Mouse (Mus musculus): ENCODE data around the gene Fgfr4.
A peak's percentile ranks its signal among the peaks of the same experiment; 100 is the strongest.
"Not testable (repeated sequence)": the region's sequence is repeated elsewhere in the genome, so short reads cannot be mapped to it uniquely, and the experiment has no call there.

Fgfr4 gene

DNA sequence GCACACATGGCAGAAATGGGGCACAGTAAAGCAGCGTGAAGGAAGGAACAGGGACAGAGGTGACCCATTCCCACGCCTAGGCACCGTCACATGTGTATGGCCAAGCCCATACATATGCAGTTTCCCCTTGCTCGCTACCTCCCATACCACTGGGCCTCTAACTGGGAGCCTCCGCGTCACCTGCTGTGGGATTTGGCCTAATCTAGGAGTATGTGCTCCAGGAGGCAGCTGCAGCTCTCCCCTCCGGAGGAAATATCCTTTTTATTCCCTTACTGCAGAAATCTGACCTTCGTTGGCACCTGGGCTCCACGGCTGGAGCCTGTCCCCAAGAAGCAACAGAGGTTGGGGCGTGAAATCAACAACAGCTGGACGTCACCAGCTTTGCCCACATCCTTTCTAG, 21.9 kb downstream of the Fgfr4 start:
- DNase-seq, result no peak

DNA sequence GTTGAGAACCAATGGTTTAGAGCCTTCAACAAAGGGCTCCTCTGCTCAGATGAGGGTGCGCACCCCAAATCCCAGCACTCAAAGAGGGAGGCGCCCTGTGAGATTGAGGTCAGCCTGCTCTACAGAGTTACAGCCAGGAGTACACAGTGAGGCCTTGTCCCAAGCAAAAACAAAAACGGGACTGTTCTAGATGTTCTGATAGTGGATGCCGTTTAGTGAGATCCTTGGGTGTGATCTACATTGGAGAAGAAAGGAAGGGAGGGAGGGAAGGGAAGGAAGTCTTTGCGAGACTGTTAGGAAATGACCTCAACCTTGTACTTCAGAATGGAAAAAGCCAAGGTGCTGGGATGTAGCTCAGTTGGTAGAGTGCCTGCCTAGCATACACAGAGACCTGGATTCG, 23.8 kb downstream of the Fgfr4 start:
- DNase-seq, result no peak

DNA sequence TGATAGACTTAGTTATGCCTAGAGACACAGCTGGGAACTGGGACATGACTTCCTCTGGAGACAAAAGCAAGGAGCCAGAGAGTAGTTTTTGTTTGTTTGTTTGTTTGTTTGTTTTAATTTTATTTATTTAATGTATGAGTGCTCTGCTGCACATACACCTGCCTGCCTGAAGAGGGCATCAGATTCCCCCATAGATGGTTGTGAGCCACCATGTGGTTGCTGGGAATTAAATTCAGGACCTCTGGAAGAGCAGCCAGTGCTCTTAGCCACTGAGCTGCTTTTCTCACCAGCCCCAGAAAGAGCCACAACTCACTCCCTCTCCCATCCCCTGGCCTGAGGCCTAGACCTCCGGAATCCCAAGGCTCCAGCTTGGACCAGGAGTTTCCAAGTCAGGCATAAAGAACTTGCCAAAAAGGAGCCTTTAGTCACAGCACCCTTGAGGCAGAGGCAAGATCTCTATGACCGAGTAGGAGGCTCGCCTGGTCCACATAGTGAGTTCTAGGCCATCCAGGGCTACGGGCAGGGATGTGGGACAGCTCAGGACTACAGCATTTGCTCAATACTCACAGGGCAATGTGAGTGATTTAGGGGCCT, 25.6 kb downstream of the Fgfr4 start:
- DNase-seq, result no peak

DNA sequence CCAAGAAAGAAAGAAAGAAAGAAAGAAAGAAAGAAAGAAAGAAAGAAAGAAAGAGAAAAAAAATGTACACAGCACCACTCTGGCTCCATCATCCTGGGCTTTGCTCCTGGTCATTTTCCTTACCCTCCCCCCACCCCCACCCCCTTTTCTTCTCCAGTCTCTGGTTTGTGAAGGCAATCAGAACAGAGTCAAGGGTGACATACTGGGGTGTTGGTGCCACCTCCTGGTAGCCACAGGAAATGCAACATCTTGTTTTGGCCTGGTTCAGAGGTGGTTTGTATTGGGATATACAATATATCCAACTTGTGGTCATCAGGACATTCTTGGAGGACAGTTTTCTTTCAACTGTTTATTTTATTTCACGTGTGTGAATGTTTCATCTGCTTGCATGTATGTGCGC, 26.1 kb downstream of the Fgfr4 start:
- peak; percentile 63 for DNase-seq

DNA sequence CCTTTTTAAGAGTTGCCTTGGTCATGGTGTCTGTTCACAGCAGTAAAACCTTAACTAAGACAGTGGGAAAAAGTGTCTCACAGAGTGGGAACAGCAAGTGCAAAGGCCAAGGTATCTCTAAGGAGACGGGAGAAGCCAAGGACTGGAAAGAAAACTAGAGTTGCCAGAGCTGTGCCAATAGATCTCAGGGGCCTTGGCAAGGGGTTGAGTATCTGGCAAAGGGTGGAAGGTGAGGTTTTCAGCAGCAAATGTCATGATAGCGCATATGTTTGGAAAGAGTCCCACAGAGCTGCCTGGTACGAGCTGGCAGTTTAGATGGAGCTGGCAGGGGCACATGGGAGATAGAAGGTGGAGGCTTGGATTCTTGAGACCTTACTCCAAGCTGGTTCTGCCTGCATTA, 27.2 kb downstream of the Fgfr4 start:
- DNase-seq, result peak; percentile 40

DNA sequence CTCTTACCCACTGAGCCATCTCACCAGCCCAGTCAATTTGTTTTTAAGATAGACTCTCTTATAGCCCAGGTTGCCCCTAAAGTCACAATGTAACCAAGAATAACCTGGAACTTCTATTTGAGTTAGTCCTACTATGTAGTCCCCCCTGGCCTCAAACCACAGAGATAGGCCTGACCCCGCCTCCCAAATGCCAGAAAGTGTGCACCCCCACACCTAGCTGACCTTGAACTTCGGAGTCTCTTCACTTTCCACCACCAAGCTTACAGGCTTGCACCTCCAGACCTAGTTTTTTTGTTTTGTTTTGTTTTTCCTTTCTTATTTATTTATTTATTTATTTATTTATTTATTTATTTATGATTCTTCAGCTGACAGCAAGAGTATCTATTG, 29.3 kb downstream of the Fgfr4 start:
- DNase-seq, result no peak

DNA sequence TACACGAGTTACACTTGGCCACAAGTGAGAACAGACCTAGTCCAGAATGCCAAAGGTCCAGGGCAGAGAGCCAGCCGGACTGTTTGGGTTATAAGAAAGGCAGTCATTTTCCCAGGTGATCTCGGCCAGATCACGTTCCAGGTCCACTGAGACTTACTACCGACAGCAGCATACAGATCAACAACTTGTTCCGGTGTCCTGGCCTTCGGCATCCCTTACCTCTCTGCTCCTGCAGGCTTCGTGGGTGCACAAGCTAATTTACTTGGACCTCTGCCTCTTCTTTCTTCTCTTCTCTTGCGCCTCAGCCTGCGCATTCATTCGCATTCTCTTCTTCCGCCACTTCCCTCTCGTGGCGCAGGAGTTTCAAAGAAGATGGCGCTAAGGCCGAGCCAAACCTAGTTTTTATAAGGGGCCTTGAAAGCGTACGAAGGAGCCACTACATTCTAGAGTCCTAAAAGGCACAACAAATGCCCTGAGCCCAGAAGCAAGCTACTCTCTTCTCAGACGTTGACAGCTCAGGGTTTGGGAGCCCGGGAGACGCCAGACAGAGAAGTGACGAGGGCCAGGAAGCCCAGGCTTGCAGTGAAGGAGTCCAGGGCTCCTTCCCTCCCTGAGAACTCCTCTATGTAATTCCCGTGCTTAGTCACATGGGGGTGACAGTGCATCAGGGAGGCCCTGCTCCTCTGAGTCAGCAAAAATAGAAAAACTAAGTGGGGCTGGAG, 29.9 kb downstream of the Fgfr4 start:
- DNase-seq, result peak; percentile 74

DNA sequence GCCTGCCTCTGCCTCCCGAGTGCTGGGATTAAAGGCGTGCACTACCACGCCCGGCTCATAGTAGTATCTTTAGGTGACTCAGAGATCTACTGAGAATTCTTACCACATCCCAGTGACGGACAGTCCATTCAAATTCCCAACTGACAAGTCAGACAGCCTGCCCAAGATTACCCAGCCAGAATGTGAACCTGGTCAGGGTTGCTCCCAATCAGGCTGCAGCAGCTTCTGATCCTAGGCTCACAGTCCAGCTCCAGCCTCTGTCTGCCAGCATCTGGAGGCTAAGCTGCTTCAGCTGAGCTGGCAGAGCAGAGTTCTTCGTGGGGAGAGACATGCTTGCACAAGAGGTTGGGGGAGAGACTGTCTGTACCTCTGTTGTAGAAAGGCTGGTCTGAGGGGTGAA, 30.9 kb downstream of the Fgfr4 start:
- DNase-seq, result no peak

DNA sequence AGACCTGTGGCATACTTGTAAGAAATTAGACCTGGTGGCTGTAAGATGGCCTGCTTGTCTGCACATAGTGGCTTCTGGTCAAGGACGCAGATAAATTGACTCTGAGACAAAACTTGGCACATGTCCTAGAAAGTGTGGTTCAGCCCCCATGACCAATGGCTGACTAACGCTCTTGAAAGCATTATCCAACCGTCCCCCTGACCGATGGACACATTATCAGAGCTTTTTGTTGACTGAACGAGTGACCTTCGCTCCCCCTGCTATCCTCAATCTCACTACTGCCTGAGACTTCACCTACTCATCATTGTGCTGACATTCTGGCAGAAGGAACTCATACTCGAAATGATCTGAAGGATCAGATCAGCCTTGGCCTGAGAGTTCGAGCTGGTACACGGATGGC, 34.6 kb downstream of the Fgfr4 start:
- not testable (repeated sequence) for DNase-seq

DNA sequence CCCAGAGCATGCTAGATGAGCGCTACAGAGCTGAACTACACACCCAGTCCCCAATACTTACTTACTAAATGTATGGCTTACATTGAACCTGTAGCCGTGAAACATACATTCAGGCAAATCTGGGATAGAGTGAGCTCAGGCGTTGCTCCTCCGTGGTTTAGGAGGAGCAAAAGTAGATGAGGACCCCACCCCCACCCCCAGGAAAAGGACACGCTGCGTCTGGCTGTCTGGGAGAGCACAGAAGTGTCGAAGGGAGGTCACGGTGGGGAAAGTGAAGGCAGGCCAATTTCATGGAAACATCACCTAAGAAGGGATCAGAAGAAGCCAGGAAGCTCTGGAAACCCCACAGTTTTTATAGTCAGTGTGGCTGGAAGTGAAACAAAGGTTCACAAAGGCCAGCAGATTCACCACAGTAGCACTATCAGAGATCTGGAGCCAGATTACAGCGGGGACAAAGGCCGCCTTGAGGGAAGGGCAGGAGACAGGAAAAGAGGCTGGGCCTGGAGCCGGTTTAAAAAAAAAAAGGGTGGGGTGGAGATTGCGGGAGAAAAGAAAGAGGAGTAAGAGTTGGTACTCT, 37.2 kb downstream of the Fgfr4 start:
- no peak for DNase-seq

DNA sequence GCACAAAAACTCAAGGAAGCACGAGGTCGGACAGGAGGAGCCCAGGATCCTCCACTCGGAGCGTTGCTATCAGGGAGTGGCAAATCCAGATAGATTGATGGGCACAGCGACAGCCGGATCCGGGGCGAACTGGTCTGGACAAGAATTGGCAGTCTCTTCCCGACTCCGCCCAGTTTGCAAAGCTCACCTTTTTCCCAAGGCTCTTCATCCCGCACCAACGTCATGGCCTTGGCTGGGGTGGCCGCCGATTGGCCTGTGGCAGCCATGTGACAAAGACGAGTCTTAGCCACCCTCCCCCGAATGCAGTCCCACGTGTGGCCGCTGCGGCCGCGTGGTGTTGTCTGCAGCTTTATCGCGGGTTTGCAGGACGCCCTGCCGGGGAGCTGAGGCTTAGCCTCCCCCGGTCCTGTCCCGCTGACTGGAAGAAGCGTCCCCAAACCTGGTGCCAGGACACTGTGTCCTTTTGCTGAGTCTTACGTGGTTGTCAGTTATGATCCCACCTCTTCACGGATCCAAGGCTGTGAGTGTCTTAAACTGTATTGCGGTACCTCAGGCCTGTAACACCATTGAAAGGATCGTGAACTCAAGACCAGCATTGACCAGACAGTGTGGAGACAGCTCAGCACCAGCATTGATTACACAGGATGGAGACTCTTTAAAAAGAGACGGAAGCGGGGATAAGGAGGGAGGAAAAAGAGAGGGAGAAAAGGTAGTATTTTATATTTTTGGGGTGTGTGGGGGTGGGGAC, 37.9 kb downstream of the Fgfr4 start:
- DNase-seq, result peak; percentile 97

DNA sequence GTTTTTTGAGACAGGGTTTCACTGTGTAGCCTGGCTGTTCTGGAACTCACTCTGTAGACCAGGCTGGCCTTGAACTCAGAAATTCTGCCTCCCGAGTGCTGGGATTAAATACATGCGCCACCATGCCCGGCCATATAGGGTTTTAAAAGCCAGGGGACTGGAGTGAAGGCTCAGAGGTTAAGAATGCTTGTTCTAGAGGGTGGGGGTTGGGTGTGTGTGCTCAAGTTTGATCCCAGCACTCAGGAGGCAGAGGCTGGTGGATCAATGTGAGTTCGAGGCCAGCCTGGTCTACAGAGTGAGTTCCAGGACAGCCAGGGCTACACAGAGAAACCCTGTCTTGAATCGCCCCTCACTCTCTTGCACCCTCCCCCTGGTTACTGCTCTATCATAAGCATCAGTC, 39.1 kb downstream of the Fgfr4 start:
- no peak for DNase-seq

DNA sequence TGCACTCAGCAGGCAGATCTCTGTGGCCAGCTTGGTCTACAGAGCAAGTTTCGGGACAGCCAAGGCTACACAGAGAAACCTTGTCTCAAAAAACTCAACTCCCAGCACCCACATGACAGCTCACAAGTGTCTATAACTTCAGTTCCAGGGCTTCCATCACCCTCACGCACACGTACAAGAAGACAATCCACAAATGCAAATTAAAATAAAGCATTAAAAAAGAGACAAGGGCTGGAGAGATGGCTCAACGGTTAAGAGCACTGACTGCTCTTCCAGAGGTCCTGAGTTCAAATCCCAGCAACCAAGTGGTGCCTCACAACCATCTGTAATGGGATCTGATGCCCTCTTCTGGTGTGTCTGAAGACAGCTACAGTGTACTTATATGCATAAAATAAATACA, 50.3 kb downstream of the Fgfr4 start:
- DNase-seq, result not testable (repeated sequence)

DNA sequence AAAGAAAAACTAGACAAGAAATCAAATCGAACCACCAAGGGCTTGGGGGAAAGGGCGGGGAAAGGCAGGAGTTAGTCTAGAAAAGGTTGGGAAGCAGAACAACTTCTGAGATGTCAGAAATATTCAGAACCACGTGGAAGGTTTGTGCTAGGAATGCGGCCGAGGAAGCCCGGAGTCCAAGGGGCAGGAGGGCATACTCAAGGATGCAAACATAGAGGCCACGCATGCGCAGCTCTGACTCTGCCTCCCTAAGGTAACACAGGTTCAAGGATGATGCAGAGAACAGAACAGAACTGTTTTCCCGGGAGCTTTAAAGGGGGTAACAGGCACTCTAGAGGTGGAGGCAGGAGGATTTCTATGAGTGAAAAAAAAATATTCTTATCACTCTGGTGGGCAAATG, 51.3 kb downstream of the Fgfr4 start:
- no peak for DNase-seq

DNA sequence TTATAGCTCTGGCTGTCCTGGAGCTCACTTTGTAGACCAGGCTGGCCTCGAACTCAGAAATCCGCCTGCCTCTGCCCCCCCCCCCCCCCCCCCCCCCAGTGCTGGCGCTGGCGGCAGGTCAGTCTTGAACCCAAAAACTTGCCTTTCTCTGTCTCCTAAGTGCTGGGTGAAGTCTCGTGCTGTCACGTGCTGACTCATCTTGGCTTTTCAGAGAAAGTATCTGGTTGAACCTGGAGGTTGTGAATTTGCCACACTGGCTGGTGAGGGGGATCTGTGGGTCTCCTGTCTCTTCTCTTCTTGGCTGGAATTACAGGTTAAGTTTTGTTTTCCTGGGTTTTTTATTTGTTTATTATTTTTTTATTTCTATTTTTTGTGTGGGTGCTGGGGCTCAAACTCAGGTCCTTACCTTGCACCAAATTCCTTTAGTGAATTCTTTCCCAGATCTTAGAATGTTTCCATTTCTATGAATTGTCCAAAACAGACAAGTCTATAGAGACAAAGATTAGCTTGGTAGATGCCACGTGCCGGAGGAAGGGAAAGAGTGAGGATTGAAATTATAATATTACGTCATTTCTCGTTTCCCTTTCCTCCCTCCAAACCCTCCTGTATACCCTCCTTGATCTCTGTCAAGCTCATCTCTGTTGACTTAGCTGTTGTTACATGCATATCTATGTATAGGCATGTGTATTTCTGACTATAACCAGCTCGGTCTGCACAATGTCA, 52.4 kb downstream of the Fgfr4 start:
- DNase-seq, result no peak

DNA sequence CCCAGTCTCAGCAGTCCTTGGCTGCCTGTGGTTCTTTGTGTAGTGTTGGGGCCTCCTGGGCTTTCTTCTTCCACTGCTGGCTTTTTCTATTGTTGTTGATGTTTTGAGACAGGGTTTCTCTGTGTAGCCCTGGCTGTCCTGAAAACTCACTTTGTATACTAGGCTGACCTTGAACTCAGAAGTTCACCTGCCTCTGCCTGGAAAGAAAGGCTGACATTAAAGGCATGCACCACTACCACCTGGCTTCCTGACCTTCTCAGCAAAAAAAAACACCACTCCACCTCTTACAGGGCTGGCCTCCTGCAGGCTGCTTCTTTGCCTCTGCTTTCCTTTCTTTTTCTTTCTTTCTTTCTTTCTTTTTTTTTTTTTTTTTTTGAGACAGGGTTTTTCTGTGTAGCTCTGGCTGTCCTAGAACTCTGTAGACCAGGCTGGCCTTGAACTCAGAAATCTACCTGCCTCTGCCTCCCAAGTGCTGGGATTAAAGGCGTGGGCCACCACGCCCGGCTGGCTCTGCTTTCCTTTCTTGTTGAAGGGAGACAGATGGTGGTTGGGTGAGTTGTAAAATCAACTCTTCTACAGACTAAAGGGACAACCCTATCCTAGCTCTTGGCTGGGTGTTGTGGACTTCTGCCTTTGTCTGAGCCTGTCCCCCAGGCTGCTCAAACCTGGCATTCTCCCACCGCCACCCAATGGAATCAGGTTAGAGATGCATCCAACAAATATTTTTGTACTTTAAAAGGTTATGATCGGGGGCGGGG, 53.2 kb downstream of the Fgfr4 start:
- no peak for DNase-seq

DNA sequence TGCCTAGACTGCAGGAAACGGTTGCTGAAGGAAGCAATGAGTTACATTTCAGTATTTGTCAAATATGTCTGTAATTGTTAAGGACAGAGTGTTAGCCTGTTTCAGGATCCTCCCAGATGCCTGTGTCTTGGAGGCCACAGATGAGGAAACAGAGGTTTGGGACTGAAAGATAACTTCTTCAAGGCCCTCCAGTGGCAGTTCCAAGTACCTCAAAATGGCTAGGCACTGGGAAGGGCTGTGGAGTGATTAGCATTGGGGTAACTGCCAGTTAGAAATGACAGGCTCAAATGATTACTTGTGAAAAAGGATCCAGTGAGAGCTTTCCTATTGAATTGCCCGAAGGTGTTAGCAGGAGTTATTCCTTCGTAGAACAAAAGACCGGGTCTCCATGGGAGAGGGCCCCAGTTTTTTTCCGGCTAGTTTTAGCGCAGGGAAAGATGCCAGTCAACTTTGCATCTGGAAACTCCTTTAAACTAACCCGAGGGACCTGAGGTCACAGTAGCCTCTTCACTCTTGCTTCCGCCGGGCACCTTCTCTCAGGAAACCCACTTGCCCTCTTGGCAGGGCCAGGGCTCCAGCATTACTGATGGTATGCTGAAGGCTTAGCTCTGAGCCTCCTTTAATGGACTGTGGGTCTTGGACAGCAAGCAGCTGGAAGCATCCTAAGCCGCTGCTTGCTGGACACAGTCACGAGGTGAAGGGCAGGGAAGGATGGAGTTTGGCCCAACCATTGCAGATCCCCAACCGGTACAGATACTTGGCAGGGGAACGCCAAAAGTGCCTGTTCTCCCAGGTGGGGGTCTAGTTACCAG, 56.6 kb downstream of the Fgfr4 start:
- DNase-seq, result peak; percentile 57

DNA sequence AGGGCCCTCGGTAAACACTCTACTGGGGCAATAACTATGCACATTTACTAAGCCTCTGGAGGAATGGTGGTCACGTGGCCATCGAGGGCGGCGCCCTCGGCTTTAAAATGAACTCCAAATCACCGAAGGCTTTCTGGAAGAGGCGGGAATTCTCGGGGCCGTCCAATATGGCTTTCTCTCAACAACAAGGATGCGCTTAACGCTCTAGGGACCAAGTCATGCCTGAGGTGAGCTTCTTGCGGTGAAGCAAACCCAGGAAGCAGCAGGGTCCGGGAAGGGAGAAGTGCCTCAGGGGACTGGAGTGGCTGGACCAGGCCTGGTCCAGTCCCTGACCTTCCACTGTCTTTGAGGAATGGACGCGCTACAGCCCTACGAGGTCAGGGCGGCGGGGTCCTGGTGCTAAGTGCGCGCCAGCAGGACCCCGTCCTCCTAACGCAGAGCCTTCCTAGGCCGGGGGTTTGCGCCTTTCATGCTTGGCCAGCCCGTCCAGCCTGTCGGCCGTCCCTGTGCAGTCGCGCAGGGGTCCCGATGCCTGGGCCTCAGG, 57.3 kb downstream of the Fgfr4 start, which contains the start of gene Nsd1:
Gene Nsd1, plus strand, starts transcription at position 134 of the 544 bp plus-strand sequence.
- no peak for DNase-seq

DNA sequence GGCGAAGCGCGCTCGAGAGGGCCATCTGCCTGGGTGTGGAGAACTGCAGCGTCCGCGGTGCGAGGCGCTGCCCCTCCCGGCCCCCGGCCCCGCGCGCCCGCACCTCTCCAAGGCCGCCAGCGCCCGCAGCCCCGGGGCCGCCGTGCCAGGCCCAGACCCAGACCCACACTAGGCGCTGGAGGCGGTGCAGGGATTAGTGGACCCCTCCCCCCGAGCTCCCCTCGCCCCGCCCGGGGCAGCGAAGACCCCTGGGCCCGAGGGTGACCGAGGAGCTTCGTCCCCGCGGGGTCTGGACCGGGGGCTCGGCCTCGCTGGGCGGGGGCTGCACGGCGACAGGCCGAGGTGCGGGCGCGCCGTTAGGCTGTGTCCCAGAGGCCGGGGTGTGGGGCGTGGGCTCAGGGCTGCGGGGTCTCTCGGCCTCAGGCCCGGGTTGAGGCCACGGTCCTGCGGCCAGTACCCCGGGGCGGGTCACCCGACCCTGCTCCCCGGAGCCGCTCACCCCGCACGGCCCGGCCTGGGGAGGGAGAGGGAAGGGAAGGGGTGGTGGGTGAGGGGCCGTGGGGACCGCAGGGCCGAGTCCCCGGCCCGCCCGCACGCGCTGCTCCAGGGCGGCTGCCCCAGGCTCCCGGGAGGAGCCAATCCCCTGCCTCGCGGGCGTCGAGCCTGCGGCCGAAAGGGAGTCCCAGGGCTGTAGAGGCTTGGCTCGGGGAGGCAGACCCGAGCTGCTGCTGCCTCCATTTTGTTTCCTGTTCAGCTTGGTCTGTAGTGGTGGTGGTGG, 57.9 kb downstream of the Fgfr4 start:
- peak; percentile 77 for DNase-seq

DNA sequence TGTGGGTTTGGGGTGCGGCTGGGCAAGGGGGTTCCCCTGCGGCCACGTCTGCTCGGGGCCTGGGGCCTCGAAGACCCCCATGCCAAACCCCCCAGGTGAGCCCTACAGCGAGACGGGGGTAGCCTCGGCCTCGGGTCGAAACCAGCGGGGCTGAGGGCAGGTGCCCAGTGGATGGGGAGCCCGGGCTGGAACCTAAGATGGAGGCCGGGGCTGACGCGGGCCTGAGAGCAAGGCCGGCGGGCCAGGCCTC, 58.5 kb downstream of the Fgfr4 start:
- no peak for DNase-seq

Measured in cerebellum, adult 11-12 months (tissue).